Mouse (Mus musculus) central nervous system, embryonic 11.5 days (tissue): ENCODE data around the gene Alg2. TPM values are rescaled to one million over a fixed set of nuclear protein-coding genes. Genes with fewer than 3 reads are reported as not detected.

Source experiments
- polyA plus RNA-seq: library from polyadenylated mRNA; depleted of rRNA; stranded (reverse); fragments of >200 nt; gene quantifications from 2 replicates; pipeline ENCODE4 v1.2.3, GENCODE M21; 2012; rRNA removed

The Alg2 gene
- polyA plus RNA-seq: 43.3 and 58.8 TPM in 2 replicates

DNA sequence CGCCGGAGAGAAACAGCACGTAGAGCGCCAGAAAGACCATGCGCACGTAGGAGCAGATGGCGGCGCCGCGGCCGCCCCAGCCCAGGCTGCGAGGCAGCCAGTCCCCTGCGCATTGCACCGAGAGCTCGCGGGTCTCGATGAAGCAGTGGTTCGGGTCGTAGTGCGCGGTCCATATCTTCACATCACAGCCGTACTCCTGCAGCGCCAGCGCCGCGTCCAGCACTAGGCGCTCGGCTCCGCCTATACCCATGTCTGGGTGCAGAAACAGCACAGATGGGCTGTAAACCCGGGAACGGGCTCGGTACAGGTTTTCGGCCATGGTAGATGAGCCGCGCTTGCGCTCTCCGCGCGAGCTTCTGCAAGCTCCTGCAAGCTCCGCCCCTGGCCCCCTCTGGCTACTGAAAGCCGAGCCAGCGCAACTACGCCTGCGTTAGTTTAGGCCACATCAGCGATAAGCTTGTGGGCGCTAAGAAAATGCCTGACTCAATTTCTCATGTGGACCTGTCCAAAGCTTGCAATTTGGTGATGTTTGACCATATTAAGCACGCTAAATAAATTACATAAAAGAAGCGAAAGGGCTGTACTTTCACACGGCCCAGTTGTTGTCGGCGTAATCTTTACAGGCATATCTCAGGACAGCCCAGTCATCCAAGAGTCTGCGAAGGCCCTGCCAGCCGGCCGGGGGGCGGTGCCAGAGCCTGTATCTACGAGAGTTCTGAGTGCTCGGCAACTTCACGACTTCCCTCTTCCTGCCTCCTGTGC, at the start of gene Alg2, which contains the start of gene Sec61b:
TSS of gene Alg2 (minus strand) at position 366 of the 762 bp plus-strand sequence.
TSS of gene Sec61b (plus strand) at position 691 of the 762 bp plus-strand sequence.

Other genes with a start within 250 kb of the Alg2 start
- gene Tgfbr1, start 121.1 kb downstream of the Alg2 start, polyA plus RNA-seq: 50.1 and 75.5 TPM in 2 replicates
- 178 and 289 TPM in 2 replicates for gene Sec61b, start 325 bp upstream of the Alg2 start, polyA plus RNA-seq